Mouse (Mus musculus) testis, adult 2 months (tissue): ENCODE data around the gene Kcnc3.

Source experiments
- CTCF ChIP-seq: fragments of 200-500 bp; IDR thresholded peaks from 2 replicates; pipeline ENCODE4 v1.5.1; 2012; ENCODE audit warnings: low read depth, mild to moderate bottlenecking, inconsistent platforms, low read length, moderate library complexity; ENCODE audit not compliant: control insufficient read depth, insufficient read depth, insufficient replicate concordance
- POLR2A ChIP-seq: fragments of 200-500 bp; IDR thresholded peaks from 2 replicates; pipeline ENCODE4 v1.6.1; 2012; ENCODE audit warnings: low read depth, mild to moderate bottlenecking, inconsistent platforms, low read length, moderate library complexity; ENCODE audit not compliant: control insufficient read depth

- TF ChIP-seq CTCF (peak; percentile 82), POLR2A (no peak)
These were observed 51.4 kb downstream of the Kcnc3 start for GRCm38 (mm10) chr7:44641887-44642286.
